Mouse (Mus musculus) Patski (cell line): ENCODE results near the gene Cnbp. TPM values are rescaled to one million over a fixed set of nuclear protein-coding genes. Genes with fewer than 3 reads are reported as not detected.

Source experiments
- ATAC-seq: fragments of 100-300 bp; one replicate; pipeline ENCODE4 v1.8.0; 2021
- CTCF ChIA-PET: fragments of 350-600 bp; sonication (Branson Sonifier 250); formaldehyde crosslinking; loops from one replicate; lab custom pipeline; 2022; ENCODE audit warnings: inconsistent platforms; lab: Charles Lee
- POLR2A ChIA-PET: fragments of 350-600 bp; sonication (Branson Sonifier 250); formaldehyde crosslinking; loops from one replicate; lab custom pipeline; 2022; ENCODE audit warnings: antibody characterized with exemption, inconsistent platforms; lab: Charles Lee
- DNase-seq: peaks from one replicate; pipeline ENCODE4 v3.0.0-alpha.2; 2011; ENCODE audit warnings: low read depth, low spot score
- H3K27me3 ChIP-seq: fragments of 371-371 bp; one replicate; pipeline ENCODE4 v1.5.1; 2021
- CTCF ChIP-seq: fragments of 100-300 bp; IDR thresholded peaks from one replicate; pipeline ENCODE4 v1.5.1; 2021
- in situ Hi-C: fragments of 300-500 bp; cut with MboI; formaldehyde crosslinking; loops from 3 replicates; pipeline ENCODE4 v1.11.1; 2018; ENCODE audit warnings: low pct_unique_long_range_greater_than_20kb, mixed read lengths
- polyA plus RNA-seq: library from polyadenylated mRNA; unstranded; gene quantifications from one replicate; pipeline ENCODE4 v1.2.3, GENCODE M21; 2021

Cnbp gene
- polyA plus RNA-seq, 1 experiment from 2014 or later, result 364 TPM

- ATAC-seq (no peak), DNase-seq (no peak)
- ChIA-PET CTCF (interaction anchor here (1.2 to 2.2 kb wide), 2 partner anchors 12 to 117 kb away, joined by 3 to 7 read pairs; partner anchors contain the start of gene Copg1), POLR2A (no interaction called here)
- no peaks in the 10 kb centered on the region for H3K27me3 ChIP-seq
- no peak for TF ChIP-seq CTCF
- in situ Hi-C loops, result no loop called here
Observed at GRCm38 (mm10) chr6:87875562-87875961, 24.7 kb upstream of the Cnbp start.

DNA sequence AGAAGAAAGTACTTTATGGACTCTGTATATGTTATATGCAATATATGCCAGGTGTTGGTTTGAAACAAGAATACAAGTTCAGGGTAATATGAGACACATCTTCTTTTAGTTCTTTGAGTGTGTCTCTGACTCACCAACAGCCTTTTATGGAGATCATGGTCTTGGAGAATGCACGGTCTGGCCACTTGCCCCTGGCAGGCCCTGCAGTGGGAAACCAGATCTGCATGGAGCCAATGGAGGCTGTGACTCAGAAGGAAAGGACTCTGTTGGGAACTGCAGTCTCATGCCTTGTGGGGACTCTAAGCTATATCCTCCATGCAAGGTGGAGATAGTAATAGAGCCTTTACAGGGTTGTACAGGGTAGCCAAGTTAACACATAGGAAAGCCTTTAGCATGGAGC, 24.2 kb upstream of the Cnbp start:
- ChIA-PET POLR2A (no interaction called here), CTCF (interaction anchor here (1.2 to 2.2 kb wide), 2 partner anchors 12 to 118 kb away, joined by 3 to 7 read pairs; partner anchors contain the start of gene Copg1)
- TF ChIP-seq CTCF, result no peak
- ATAC-seq, result peak; percentile 54
- in situ Hi-C loops, result no loop called here
- H3K27me3 ChIP-seq, result no peaks in the 10 kb centered on the region
- no peak for DNase-seq

GRCm38 (mm10) chr6:87873963-87874362, 23.1 kb upstream of the Cnbp start:
- ChIA-PET CTCF (no interaction called here), POLR2A (no interaction called here)
- ATAC-seq (no peak), DNase-seq (no peak)
- TF ChIP-seq CTCF, result peak; percentile 43
- in situ Hi-C loops, result no loop called here
- H3K27me3 ChIP-seq, result no peaks in the 10 kb centered on the region

- DNase-seq (no peak), ATAC-seq (no peak)
- TF ChIP-seq CTCF, result no peak
- CTCF ChIA-PET, result interaction anchor here (1.3 kb wide), 1 partner anchor 13 kb away, joined by 3 read pairs; no protein-coding TSS in a partner anchor
- H3K27me3 ChIP-seq, result no peaks in the 10 kb centered on the region
- in situ Hi-C loops, result no loop called here
- POLR2A ChIA-PET, result no interaction called here
Observed at GRCm38 (mm10) chr6:87873104-87873503, 22.2 kb upstream of the Cnbp start.

DNA sequence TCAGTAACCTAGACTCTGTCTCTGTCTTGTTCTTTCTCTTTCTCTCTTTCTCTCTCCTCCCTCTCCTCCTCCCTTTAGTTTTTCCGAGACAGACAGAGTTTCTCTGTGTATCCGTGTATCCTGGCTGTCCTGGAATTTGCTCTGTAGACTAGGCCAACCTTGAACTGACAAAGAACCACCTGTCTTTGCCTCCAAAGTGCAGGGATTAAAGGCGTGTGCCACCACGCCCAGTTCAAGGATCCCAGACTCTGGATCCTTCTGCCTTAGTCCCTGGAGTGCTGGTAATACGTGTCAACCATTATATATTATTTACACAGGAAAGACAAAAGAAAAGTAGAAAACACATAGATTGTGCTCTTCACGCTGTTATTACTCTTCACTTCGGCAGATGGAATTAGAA, 20.3 kb upstream of the Cnbp start:
- ATAC-seq, result no peak
- in situ Hi-C loops, result no loop called here
- CTCF ChIA-PET, result no interaction called here
- TF ChIP-seq CTCF, result no peak
- H3K27me3 ChIP-seq, result no peaks in the 10 kb centered on the region
- DNase-seq, result no peak
- POLR2A ChIA-PET, result no interaction called here

DNA sequence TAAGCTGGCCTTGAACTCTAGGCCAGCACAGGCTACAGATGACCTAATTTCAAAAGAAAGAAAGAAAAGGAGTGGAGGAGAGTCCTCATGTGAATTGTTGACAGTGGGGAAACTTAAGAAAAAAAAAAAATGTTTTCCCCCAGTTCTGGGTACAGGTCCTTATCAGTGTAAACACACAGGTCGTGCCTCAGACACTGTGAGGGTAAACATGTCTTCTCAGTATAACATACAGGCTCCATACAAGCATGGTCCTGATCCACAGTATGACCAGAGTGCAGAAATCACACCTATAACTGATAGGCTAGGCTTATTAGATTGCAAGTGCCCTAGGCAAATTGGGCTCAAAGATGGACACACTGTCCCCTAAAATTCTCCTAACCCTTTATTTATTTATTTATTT, 19.5 kb upstream of the Cnbp start:
- ChIA-PET CTCF (no interaction called here), POLR2A (no interaction called here)
- H3K27me3 ChIP-seq, result no peaks in the 10 kb centered on the region
- TF ChIP-seq CTCF, result no peak
- ATAC-seq (no peak), DNase-seq (no peak)
- in situ Hi-C loops, result no loop called here

DNA sequence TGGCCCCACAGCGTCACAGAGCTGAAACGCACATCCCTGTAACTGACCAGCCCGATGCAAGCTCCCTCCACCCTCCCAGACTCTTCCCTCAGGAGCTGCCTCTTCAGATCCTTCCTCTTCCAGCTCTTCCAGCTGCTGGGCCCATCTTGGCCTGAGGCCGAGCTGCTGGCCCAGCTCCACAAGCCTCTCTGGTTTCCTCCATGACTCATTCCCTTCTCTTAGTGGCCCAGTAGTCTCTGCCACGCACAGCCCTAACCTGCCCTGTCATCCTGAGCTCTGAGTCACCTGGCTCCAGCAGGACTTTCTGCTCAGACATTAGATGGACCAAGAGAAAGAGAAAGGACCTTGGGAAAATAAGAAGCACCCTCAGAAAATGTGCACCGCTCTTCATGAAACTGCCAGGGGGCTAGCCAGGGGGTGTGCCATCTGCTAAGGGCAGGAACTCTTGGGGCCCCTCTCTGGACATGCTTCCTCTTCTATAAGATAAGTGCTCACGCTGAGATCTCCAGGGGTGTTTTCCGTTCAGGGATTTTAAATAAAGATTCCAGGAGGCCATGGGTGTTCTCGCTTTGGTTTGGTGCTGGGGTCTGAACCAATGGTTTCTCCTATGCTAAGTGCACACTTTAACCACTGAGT, 18.1 kb upstream of the Cnbp start:
- TF ChIP-seq CTCF, result no peak
- H3K27me3 ChIP-seq, result no peaks in the 10 kb centered on the region
- ChIA-PET CTCF (interaction anchor here (1.3 kb wide), 1 partner anchor 18 kb away, joined by 4 read pairs; no protein-coding TSS in a partner anchor), POLR2A (interaction anchor here (0.9 kb wide), 1 partner anchor 18 kb away, joined by 3 read pairs; no protein-coding TSS in a partner anchor)
- peak; percentile 93 for ATAC-seq
- peak; percentile 83 for DNase-seq
- in situ Hi-C loops, result no loop called here

GRCm38 (mm10) chr6:87867256-87867655, 16.4 kb upstream of the Cnbp start:
- DNase-seq (no peak), ATAC-seq (no peak)
- in situ Hi-C loops, result no loop called here
- CTCF ChIA-PET, result no interaction called here
- no peaks in the 10 kb centered on the region for H3K27me3 ChIP-seq
- TF ChIP-seq CTCF, result no peak
- POLR2A ChIA-PET, result no interaction called here

DNA sequence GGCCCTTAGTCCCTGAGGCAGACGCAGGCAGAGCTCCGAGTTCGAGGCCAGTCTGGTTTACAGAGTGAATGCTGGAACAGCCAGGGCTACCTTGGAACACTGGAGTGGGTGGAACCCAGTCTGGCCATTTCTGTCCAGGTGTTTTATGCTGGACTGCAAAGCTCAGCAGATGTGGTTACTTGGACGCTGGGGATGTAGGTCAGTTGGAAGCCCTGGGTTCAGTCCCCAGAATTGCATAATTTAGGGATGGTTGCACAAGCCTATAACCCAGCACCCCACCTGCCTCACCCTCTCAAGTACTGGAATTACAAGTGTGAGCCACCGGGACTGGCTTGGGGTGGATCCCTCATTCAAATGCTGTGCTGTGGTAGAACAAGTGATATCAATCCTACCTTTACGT, 15.3 kb upstream of the Cnbp start:
- ATAC-seq, result no peak
- H3K27me3 ChIP-seq, result no peaks in the 10 kb centered on the region
- TF ChIP-seq CTCF, result no peak
- ChIA-PET CTCF (no interaction called here), POLR2A (no interaction called here)
- no peak for DNase-seq
- in situ Hi-C loops, result no loop called here

- POLR2A ChIA-PET, result interaction anchor here (1.0 kb wide), 1 partner anchor 19 kb away, joined by 3 read pairs; the partner anchor contains the start of gene Isy1
- in situ Hi-C loops, result no loop called here
- no peak for DNase-seq
- CTCF ChIA-PET, result interaction anchor here (1.1 to 1.4 kb wide), 2 partner anchors 22 to 30 kb away, joined by 3 to 4 read pairs; partner anchors contain the start of gene Gm45140
- no peak for TF ChIP-seq CTCF
- H3K27me3 ChIP-seq, result no peaks in the 10 kb centered on the region
- ATAC-seq, result peak; percentile 54
Observed at GRCm38 (mm10) chr6:87857071-87857470, 6.2 kb upstream of the Cnbp start.

GRCm38 (mm10) chr6:87853446-87853845, 2.5 kb upstream of the Cnbp start:
- H3K27me3 ChIP-seq, result no peaks in the 10 kb centered on the region
- CTCF ChIA-PET, result no interaction called here
- in situ Hi-C loops, result loop anchor here (5.0 kb wide), 1 partner anchor 34 kb away; the partner anchor contains the start of gene Copg1
- TF ChIP-seq CTCF, result no peak
- POLR2A ChIA-PET, result no interaction called here
- ATAC-seq (no peak), DNase-seq (no peak)
